In the genomic region with DNA sequence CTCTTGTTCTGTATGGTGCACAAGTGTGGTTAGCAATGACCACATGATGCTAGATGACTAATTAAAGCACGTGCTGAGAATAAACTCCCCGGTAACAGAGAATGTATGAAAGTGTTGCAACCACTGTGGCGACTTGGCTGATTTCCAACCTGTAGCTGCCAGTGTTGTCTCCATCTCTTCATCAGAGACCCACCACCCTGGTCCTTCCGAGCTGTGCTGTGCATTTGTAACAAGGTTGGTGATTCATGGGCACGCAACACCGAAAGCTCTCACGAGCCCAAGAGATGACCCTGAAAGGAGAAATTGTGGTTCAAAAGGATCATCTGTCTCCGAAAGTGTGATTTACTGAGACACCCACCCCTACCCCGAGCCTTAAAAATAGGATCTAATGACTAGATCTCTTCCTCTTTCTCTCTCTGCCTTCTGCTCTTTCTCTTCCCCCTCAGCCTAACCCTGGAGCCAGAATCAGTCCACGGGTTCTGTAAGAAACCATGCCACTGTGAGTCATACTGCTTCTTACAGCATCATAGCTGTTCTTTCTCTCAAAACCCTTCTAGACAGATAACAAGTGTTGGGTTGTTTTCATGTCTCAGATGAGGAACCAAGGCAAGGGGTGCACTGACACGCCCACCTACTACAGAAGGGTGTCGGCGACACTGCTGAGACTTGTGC, we compare ENCODE assay signal across 8 mouse cellular contexts.
DNase-seq lines count a peak whose midpoint lies in the region; ATAC-seq and TF ChIP-seq lines count a peak whose summit lies in the region.

No protein-coding gene starts in this region.

- no peak for ATAC-seq in forebrain, postnatal 0 days

- H3K4me3 ChIP-seq in kidney, adult 2 months (ENCODE audit: insufficient read depth, low read depth, low read length), result no peak overlapping the region
- no peak overlapping the region for H3K4me3 ChIP-seq in forebrain, postnatal 0 days (ENCODE audit: low read depth, low read length)

- WGBS in kidney, adult 2 months, result 82% methylated on average over 13 of the region's 13 CpGs
- 69% methylated on average over 13 of the region's 13 CpGs for WGBS in forebrain, postnatal 0 days

- no peak for TF ChIP-seq POLR2A in kidney, adult 2 months (IDR thresholded peaks at IDR 0.05; ENCODE audit: low read depth, low read length)

- DNase-seq in kidney, adult 2 months, result peak; percentile 19
- DNase-seq in kidney, postnatal 25 days, result no peak
- peak; percentile 90 for DNase-seq in A20 (ENCODE audit: low read depth, low spot score)
- peak; percentile 52 for DNase-seq in adrenal gland, postnatal 14 days
- DNase-seq in lung, postnatal 10 days, result peak; percentile 7
- DNase-seq in ovary, postnatal 36 days (ENCODE audit: low spot score), result no peak
- no peak for DNase-seq in forebrain, postnatal 0 days
- DNase-seq in cerebellum, adult 9-11 months, result no peak

- no peak overlapping the region for H3K4me2 ChIP-seq in forebrain, postnatal 0 days (ENCODE audit: low read depth)

- no peaks in the 10 kb centered on the region for H3K36me3 ChIP-seq in kidney, adult 2 months (ENCODE audit: control insufficient read depth, insufficient read depth, low read length)
- H3K36me3 ChIP-seq in forebrain, postnatal 0 days (ENCODE audit: insufficient read depth), result no peaks in the 10 kb centered on the region

- no peak overlapping the region for H3K9ac ChIP-seq in forebrain, postnatal 0 days

- no peak overlapping the region for H3K27ac ChIP-seq in kidney, adult 2 months (ENCODE audit: insufficient read depth, low read depth, low read length)
- H3K27ac ChIP-seq in forebrain, postnatal 0 days (ENCODE audit: low read depth, low read length), result no peak overlapping the region

- TF ChIP-seq CTCF in kidney, adult 2 months (conservative IDR thresholded peaks at IDR 0.05; ENCODE audit: insufficient read depth, insufficient read length, low read depth, low read length), result no peak
- TF ChIP-seq CTCF in forebrain, postnatal 0 days (IDR thresholded peaks at IDR 0.05; ENCODE audit: low read depth), result no peak

- H3K4me1 ChIP-seq in kidney, adult 2 months (ENCODE audit: control insufficient read depth, insufficient read depth, low read length), result no peaks in the 10 kb centered on the region; the same call in 1 of the 2 replicates
- H3K4me1 ChIP-seq in forebrain, postnatal 0 days (ENCODE audit: insufficient read depth), result peaks cover 11% of the 10 kb centered on the region; the same call in 1 of the 2 replicates

- no peaks in the 10 kb centered on the region for H3K27me3 ChIP-seq in kidney, adult 2 months (replicated peaks; ENCODE audit: control insufficient read depth, insufficient read depth, low read length)
- no peaks in the 10 kb centered on the region for H3K27me3 ChIP-seq in forebrain, postnatal 0 days (ENCODE audit: insufficient read depth, low read length)

- no peaks in the 10 kb centered on the region for H3K9me3 ChIP-seq in forebrain, postnatal 0 days (ENCODE audit: low read length)

Comparison
In these comparisons a context has a peak if more than half of its experiments do, and no peak if none do; other contexts are left out.
1. DNase-seq: peak in kidney, adult 2 months (single experiment), A20 (single experiment), adrenal gland, postnatal 14 days (single experiment) and lung, postnatal 10 days (single experiment); none in kidney, postnatal 25 days (0 of 2), ovary, postnatal 36 days (single experiment), forebrain, postnatal 0 days (single experiment) and cerebellum, adult 9-11 months (single experiment).